Mouse (Mus musculus) CD4-positive, CD25-positive, alpha-beta regulatory T cell, adult 4 months (primary cell): ENCODE measurements around the gene Nfatc2ip. TPM values are rescaled to one million over a fixed set of nuclear protein-coding genes. Genes with fewer than 3 reads are reported as not detected.
A peak's percentile ranks its signal among the peaks of the same experiment; 100 is the strongest.

Experiments used
- ATAC-seq: one replicate; pipeline ENCODE4 v1.8.0; 2017
- polyA plus RNA-seq, 2 experiments: library from polyadenylated mRNA; unstranded; fragments of 100-300 nt; shearing (Covaris generic); gene quantifications; one replicate each; pipeline ENCODE4 v1.2.1; 2017

The Nfatc2ip gene
- polyA plus RNA-seq, 2 experiments from 2014 or later: 2.6 to 2.8 TPM

- no peak for ATAC-seq
These were observed 41.6 kb downstream of the Nfatc2ip start for GRCm38 (mm10) chr7:126354738-126355614.

DNA sequence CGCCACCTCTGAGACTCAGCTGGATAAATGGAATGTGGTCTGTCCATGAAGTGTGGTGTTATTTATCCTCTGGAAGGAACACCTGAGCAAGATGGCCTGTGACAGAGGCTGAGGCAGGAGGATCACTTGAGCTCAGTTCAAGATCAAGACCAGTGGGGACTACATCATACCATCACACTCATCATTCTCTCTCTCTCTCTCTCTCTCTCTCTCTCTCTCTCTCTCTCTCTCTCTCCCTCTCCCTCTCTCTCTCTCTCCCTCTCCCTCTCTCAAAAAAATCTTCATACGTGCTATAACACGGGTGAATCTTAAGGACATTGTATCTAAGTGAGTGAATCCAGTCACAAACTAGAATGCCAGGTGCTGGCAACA is 42.6 kb downstream of the Nfatc2ip start:
- ATAC-seq: no peak

GRCm38 (mm10) chr7:126353251-126353993 is 43.1 kb downstream of the Nfatc2ip start:
- no peak for ATAC-seq

DNA sequence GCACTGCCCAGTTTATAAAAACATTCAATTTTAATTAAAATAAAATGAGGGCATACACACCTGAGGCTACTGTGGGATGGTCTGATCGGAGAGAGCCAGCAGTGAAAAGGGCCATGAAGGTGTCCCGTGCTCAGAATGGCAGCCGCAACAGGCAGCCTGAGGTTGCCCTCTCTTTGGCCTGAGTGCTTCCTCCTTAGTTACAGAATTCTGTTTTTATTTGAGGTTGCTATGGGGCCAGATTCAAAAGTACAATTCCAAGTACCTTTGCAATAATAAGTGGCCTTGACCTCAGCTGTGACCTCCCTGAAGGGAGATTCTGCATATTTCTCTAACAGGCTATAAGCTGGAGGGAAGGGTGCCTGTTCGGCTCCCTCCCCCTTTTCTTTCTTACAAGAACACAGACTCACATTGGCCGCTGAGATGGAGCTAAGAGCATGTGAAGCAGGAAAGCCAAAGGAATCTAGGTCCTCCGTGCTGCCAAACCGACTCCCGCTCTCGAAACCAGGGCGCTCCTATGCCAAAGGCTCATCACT is 45.1 kb downstream of the Nfatc2ip start:
- ATAC-seq: no peak

- ATAC-seq: no peak
These were observed 45.7 kb downstream of the Nfatc2ip start for GRCm38 (mm10) chr7:126350748-126351418.

DNA sequence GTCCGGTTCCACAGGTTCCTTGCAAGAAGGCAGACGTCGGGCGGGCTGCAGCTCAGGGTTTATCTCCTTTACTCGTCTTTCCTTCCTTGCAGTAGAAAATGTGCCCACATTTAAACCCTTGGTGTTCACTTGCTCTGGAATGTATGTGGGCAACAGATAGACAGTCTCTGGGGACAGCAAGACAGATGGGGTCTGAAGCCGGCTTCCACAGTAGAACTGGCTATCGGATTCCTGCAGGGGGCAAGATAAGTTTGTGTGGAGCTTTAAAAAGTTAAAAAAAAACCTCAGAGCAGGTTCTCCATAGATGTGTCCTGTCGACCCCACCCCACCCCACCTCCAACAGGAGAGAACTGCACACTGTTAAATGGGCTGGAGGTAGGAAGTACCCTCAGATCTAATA is 48.2 kb downstream of the Nfatc2ip start:
- no peak for ATAC-seq

- ATAC-seq: peak; percentile 56
These were observed 49.4 kb downstream of the Nfatc2ip start for GRCm38 (mm10) chr7:126347098-126347497.

DNA sequence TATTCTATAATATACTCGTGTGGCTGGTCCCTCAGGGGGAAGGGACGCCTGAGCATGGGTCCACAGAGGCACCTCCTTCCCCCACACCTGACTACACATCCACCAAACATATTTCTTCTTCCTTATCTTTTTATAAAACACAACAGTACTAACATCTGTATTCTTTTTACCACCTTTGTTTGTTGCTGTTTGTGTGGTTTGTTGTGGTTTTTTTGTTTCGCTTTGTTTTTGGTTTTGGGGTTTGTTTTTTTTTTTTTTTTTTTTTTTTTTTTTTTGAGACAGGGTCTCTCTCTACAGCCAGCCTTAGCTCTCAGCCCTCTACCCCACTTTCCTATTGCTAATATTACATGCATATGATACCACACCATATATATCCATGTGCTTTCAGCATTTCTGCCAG is 50.6 kb downstream of the Nfatc2ip start:
- ATAC-seq: no peak

- no peak for ATAC-seq
These were observed 51.0 kb downstream of the Nfatc2ip start for GRCm38 (mm10) chr7:126345557-126345956.

- ATAC-seq: no peak
These were observed 55.6 kb downstream of the Nfatc2ip start for GRCm38 (mm10) chr7:126340896-126341295.

GRCm38 (mm10) chr7:126340206-126340618 is 56.3 kb downstream of the Nfatc2ip start:
- ATAC-seq: peak; percentile 72

GRCm38 (mm10) chr7:126339521-126339971 is 57.0 kb downstream of the Nfatc2ip start:
- peak; percentile 46 for ATAC-seq

GRCm38 (mm10) chr7:126338906-126339305 is 57.6 kb downstream of the Nfatc2ip start:
- no peak for ATAC-seq

GRCm38 (mm10) chr7:126335556-126335955 is 61.0 kb downstream of the Nfatc2ip start:
- ATAC-seq: no peak

Other genes starting within 250 kb of the Nfatc2ip start
- gene Xpo6, start 196.2 kb downstream of the Nfatc2ip start, polyA plus RNA-seq: 100 to 1,000 TPM; 117 to 126 TPM
- 1 to 10 TPM; 2.7 to 5.0 TPM for gene Sbk1, start 124.1 kb downstream of the Nfatc2ip start, polyA plus RNA-seq
- 1,000 to 10,000 TPM in 1 of 2 experiments, 100 to 1,000 TPM in 1; 947 to 1,259 TPM for gene Lat, start 27.2 kb downstream of the Nfatc2ip start, polyA plus RNA-seq
- gene Spns1, start 19.3 kb downstream of the Nfatc2ip start, polyA plus RNA-seq: 10 to 100 TPM; 42.8 to 86.8 TPM
- 10 to 100 TPM in 1 of 2 experiments, not detected in 1; 16.9 TPM for gene Cd19, start 18.2 kb upstream of the Nfatc2ip start, polyA plus RNA-seq
- gene Rabep2, start 32.0 kb upstream of the Nfatc2ip start, polyA plus RNA-seq: 10 to 100 TPM; 31.9 to 68.2 TPM
- gene Atp2a1, start 66.4 kb upstream of the Nfatc2ip start, polyA plus RNA-seq: under 1 TPM; 0.18 to 0.38 TPM
- gene Sh2b1, start 78.7 kb upstream of the Nfatc2ip start, polyA plus RNA-seq: 10 to 100 TPM; 11.5 to 13.1 TPM
- 10 to 100 TPM; 79.8 to 89.2 TPM for gene Tufm, start 90.6 kb upstream of the Nfatc2ip start, polyA plus RNA-seq
- gene Atxn2l, start 106.7 kb upstream of the Nfatc2ip start, polyA plus RNA-seq: 10 to 100 TPM; 15.6 to 17.4 TPM
- gene Eif3c, start 169.7 kb upstream of the Nfatc2ip start, polyA plus RNA-seq: 100 to 1,000 TPM; 228 to 250 TPM
- 1 to 10 TPM in 1 of 2 experiments, under 1 TPM in 1; 0.36 to 1.5 TPM for gene Apobr, start 188.2 kb upstream of the Nfatc2ip start, polyA plus RNA-seq
- 100 to 1,000 TPM in 1 of 2 experiments, 10 to 100 TPM in 1; 79.9 to 150 TPM for gene Cln3, start 189.1 kb upstream of the Nfatc2ip start, polyA plus RNA-seq
- not detected for gene Il27, start 198.2 kb upstream of the Nfatc2ip start, polyA plus RNA-seq
- under 1 TPM in 1 of 2 experiments, not detected in 1; 0.42 TPM for gene Nupr1, start 234.1 kb upstream of the Nfatc2ip start, polyA plus RNA-seq